Mouse (Mus musculus): ENCODE measurements around the gene Fsd1l. TPM values are rescaled to one million over a fixed set of nuclear protein-coding genes. Genes with fewer than 3 reads are reported as not detected.

Gene Fsd1l
- polyA plus RNA-seq, 1 experiment from 2014 or later: 3.7 TPM

GRCm38 (mm10) chr4:53621490-53621889 is 9.8 kb upstream of the Fsd1l start:
- no peaks in the 10 kb centered on the region for H3K36me3 ChIP-seq (ENCODE audit: control insufficient read depth, insufficient read depth, low read length)
- H3K27me3 ChIP-seq (replicated peaks; ENCODE audit: control insufficient read depth, insufficient read depth, low read length): no peaks in the 10 kb centered on the region
- ATAC-seq (replicated peaks; ENCODE audit: low FRiP score) (no peak), DNase-seq (ENCODE audit: low spot score) (no peak)
- no peaks in the 10 kb centered on the region for H3K4me1 ChIP-seq (replicated peaks; ENCODE audit: control insufficient read depth, insufficient read depth, low read length)
- H3K27ac ChIP-seq (ENCODE audit: low read depth, low read length): no peak overlapping the region
- H3K4me3 ChIP-seq (ENCODE audit: low read depth, low read length): no peak overlapping the region
- H3K4me2 ChIP-seq: no peak overlapping the region
- 61% methylated on average over 5 of the region's 5 CpGs for WGBS
- no peaks in the 10 kb centered on the region for H3K9me3 ChIP-seq (ENCODE audit: control insufficient read depth, low read length)
- no peak overlapping the region for H3K9ac ChIP-seq (ENCODE audit: low read depth, low read length)

GRCm38 (mm10) chr4:53623711-53624110 is 7.6 kb upstream of the Fsd1l start:
- H3K27ac ChIP-seq (ENCODE audit: low read depth, low read length): no peak overlapping the region
- DNase-seq (ENCODE audit: low spot score): no peak
- H3K4me1 ChIP-seq (replicated peaks; ENCODE audit: control insufficient read depth, insufficient read depth, low read length): no peaks in the 10 kb centered on the region
- ATAC-seq (replicated peaks; ENCODE audit: low FRiP score): no peak
- 90% methylated on average over 1 of the region's 1 CpGs for WGBS
- no peak overlapping the region for H3K4me2 ChIP-seq
- no peak overlapping the region for H3K9ac ChIP-seq (ENCODE audit: low read depth, low read length)
- no peaks in the 10 kb centered on the region for H3K36me3 ChIP-seq (ENCODE audit: control insufficient read depth, insufficient read depth, low read length)
- no peaks in the 10 kb centered on the region for H3K27me3 ChIP-seq (replicated peaks; ENCODE audit: control insufficient read depth, insufficient read depth, low read length)
- no peaks in the 10 kb centered on the region for H3K9me3 ChIP-seq (ENCODE audit: control insufficient read depth, low read length)
- H3K4me3 ChIP-seq (ENCODE audit: low read depth, low read length): no peak overlapping the region

GRCm38 (mm10) chr4:53624816-53625215 is 6.5 kb upstream of the Fsd1l start:
- Histone ChIP-seq H3K9ac (ENCODE audit: low read depth, low read length) (no peak overlapping the region), H3K27ac (ENCODE audit: low read depth, low read length) (no peak overlapping the region), H3K4me2 (no peak overlapping the region), H3K4me3 (ENCODE audit: low read depth, low read length) (no peak overlapping the region), H3K36me3 (ENCODE audit: control insufficient read depth, insufficient read depth, low read length) (no peaks in the 10 kb centered on the region), H3K4me1 (replicated peaks; ENCODE audit: control insufficient read depth, insufficient read depth, low read length) (no peaks in the 10 kb centered on the region), H3K27me3 (replicated peaks; ENCODE audit: control insufficient read depth, insufficient read depth, low read length) (no peaks in the 10 kb centered on the region), H3K9me3 (ENCODE audit: control insufficient read depth, low read length) (no peaks in the 10 kb centered on the region)
- no peak for ATAC-seq (replicated peaks; ENCODE audit: low FRiP score)
- WGBS: 77% methylated on average over 4 of the region's 4 CpGs
- DNase-seq (ENCODE audit: low spot score): no peak

- H3K27me3 ChIP-seq (replicated peaks; ENCODE audit: control insufficient read depth, insufficient read depth, low read length): peaks cover under 1% of the 10 kb centered on the region; the same call in 1 of the 2 replicates
- no peaks in the 10 kb centered on the region for H3K36me3 ChIP-seq (ENCODE audit: control insufficient read depth, insufficient read depth, low read length)
- 69% methylated on average over 3 of the region's 3 CpGs for WGBS
These were observed 6.0 kb upstream of the Fsd1l start for GRCm38 (mm10) chr4:53625263-53625662.

GRCm38 (mm10) chr4:53628924-53629323 is 2.3 kb upstream of the Fsd1l start:
- WGBS: 52% methylated on average over 4 of the region's 4 CpGs
- Histone ChIP-seq H3K9ac (ENCODE audit: low read depth, low read length) (no peak overlapping the region), H3K27me3 (replicated peaks; ENCODE audit: control insufficient read depth, insufficient read depth, low read length) (peaks cover 16% of the 10 kb centered on the region), H3K9me3 (ENCODE audit: control insufficient read depth, low read length) (no peaks in the 10 kb centered on the region), H3K4me3 (ENCODE audit: low read depth, low read length) (no peak overlapping the region), H3K4me1 (replicated peaks; ENCODE audit: control insufficient read depth, insufficient read depth, low read length) (no peaks in the 10 kb centered on the region; the same call in 1 of the 2 replicates), H3K36me3 (ENCODE audit: control insufficient read depth, insufficient read depth, low read length) (no peaks in the 10 kb centered on the region), H3K4me2 (no peak overlapping the region), H3K27ac (ENCODE audit: low read depth, low read length) (no peak overlapping the region)
- no peak for DNase-seq (ENCODE audit: low spot score)
- no peak for ATAC-seq (replicated peaks; ENCODE audit: low FRiP score)

More at GRCm38 (mm10) chr4:53625263-53625662, 6.0 kb upstream of the Fsd1l start:
- no peaks in the 10 kb centered on the region for H3K4me1 ChIP-seq (replicated peaks; ENCODE audit: control insufficient read depth, insufficient read depth, low read length)
- H3K9me3 ChIP-seq (ENCODE audit: control insufficient read depth, low read length): no peaks in the 10 kb centered on the region
- ATAC-seq (replicated peaks; ENCODE audit: low FRiP score) (no peak), DNase-seq (ENCODE audit: low spot score) (no peak)
- no peak overlapping the region for H3K27ac ChIP-seq (ENCODE audit: low read depth, low read length)
- H3K4me3 ChIP-seq (ENCODE audit: low read depth, low read length): no peak overlapping the region
- no peak overlapping the region for H3K9ac ChIP-seq (ENCODE audit: low read depth, low read length)
- H3K4me2 ChIP-seq: no peak overlapping the region

GRCm38 (mm10) chr4:53630963-53631315 is 332 bp upstream of the Fsd1l start:
- H3K9ac ChIP-seq (ENCODE audit: low read depth, low read length): peak overlapping the region; percentile 67

GRCm38 (mm10) chr4:53632011-53632349 is 709 bp downstream of the Fsd1l start:
- DNase-seq (ENCODE audit: low spot score): no peak
- WGBS: 7% methylated on average over 5 of the region's 5 CpGs
- no peak overlapping the region for H3K27ac ChIP-seq (ENCODE audit: low read depth, low read length)
- no peaks in the 10 kb centered on the region for H3K9me3 ChIP-seq (ENCODE audit: control insufficient read depth, low read length)
- H3K4me1 ChIP-seq (replicated peaks; ENCODE audit: control insufficient read depth, insufficient read depth, low read length): no peaks in the 10 kb centered on the region; the same call in 1 of the 2 replicates
- H3K27me3 ChIP-seq (replicated peaks; ENCODE audit: control insufficient read depth, insufficient read depth, low read length): peaks cover 16% of the 10 kb centered on the region
- ATAC-seq (replicated peaks; ENCODE audit: low FRiP score): 0 out of 2 replicates have a peak, but pooled peaks have one; percentile 2
- H3K4me2 ChIP-seq: peak overlapping the region; percentile 85
- H3K9ac ChIP-seq (ENCODE audit: low read depth, low read length): peak overlapping the region; percentile 67
- H3K4me3 ChIP-seq (ENCODE audit: low read depth, low read length): peak overlapping the region; percentile 74
- H3K36me3 ChIP-seq (ENCODE audit: control insufficient read depth, insufficient read depth, low read length): no peaks in the 10 kb centered on the region

More at GRCm38 (mm10) chr4:53630963-53631315, 332 bp upstream of the Fsd1l start:
- H3K36me3 ChIP-seq (ENCODE audit: control insufficient read depth, insufficient read depth, low read length): no peaks in the 10 kb centered on the region
- H3K4me1 ChIP-seq (replicated peaks; ENCODE audit: control insufficient read depth, insufficient read depth, low read length): no peaks in the 10 kb centered on the region; the same call in 1 of the 2 replicates
- no peak for DNase-seq (ENCODE audit: low spot score)
- H3K27me3 ChIP-seq (replicated peaks; ENCODE audit: control insufficient read depth, insufficient read depth, low read length): peaks cover 16% of the 10 kb centered on the region
- WGBS: 14% methylated on average over 12 of the region's 12 CpGs
- H3K4me3 ChIP-seq (ENCODE audit: low read depth, low read length): peak overlapping the region; percentile 74
- H3K9me3 ChIP-seq (ENCODE audit: control insufficient read depth, low read length): no peaks in the 10 kb centered on the region
- peak overlapping the region; percentile 85 for H3K4me2 ChIP-seq
- peak; percentile 39; the same call in 1 of the 2 replicates for ATAC-seq (replicated peaks; ENCODE audit: low FRiP score)
- H3K27ac ChIP-seq (ENCODE audit: low read depth, low read length): no peak overlapping the region

GRCm38 (mm10) chr4:53635336-53635735 is 4.1 kb downstream of the Fsd1l start:
- WGBS: 80% methylated on average over 3 of the region's 3 CpGs
- DNase-seq (ENCODE audit: low spot score): no peak
- no peak overlapping the region for H3K4me2 ChIP-seq

GRCm38 (mm10) chr4:53637269-53637909 is 6.1 kb downstream of the Fsd1l start:
- WGBS: 76% methylated on average over 7 of the region's 7 CpGs
- no peak overlapping the region for H3K9ac ChIP-seq (ENCODE audit: low read depth, low read length)
- no peaks in the 10 kb centered on the region for H3K27me3 ChIP-seq (replicated peaks; ENCODE audit: control insufficient read depth, insufficient read depth, low read length)
- ATAC-seq (replicated peaks; ENCODE audit: low FRiP score) (no peak), DNase-seq (ENCODE audit: low spot score) (no peak)
- H3K36me3 ChIP-seq (ENCODE audit: control insufficient read depth, insufficient read depth, low read length): no peaks in the 10 kb centered on the region
- H3K9me3 ChIP-seq (ENCODE audit: control insufficient read depth, low read length): 0 out of 2 replicates have a peak, but pooled peaks cover 2% of the 10 kb centered on the region
- H3K27ac ChIP-seq (ENCODE audit: low read depth, low read length): no peak overlapping the region
- no peak overlapping the region for H3K4me3 ChIP-seq (ENCODE audit: low read depth, low read length)
- H3K4me1 ChIP-seq (replicated peaks; ENCODE audit: control insufficient read depth, insufficient read depth, low read length): no peaks in the 10 kb centered on the region
- no peak overlapping the region for H3K4me2 ChIP-seq

More at GRCm38 (mm10) chr4:53635336-53635735, 4.1 kb downstream of the Fsd1l start:
- Histone ChIP-seq H3K9ac (ENCODE audit: low read depth, low read length) (no peak overlapping the region), H3K36me3 (ENCODE audit: control insufficient read depth, insufficient read depth, low read length) (no peaks in the 10 kb centered on the region), H3K9me3 (ENCODE audit: control insufficient read depth, low read length) (no peaks in the 10 kb centered on the region), H3K27me3 (replicated peaks; ENCODE audit: control insufficient read depth, insufficient read depth, low read length) (peaks cover 15% of the 10 kb centered on the region), H3K4me1 (replicated peaks; ENCODE audit: control insufficient read depth, insufficient read depth, low read length) (no peaks in the 10 kb centered on the region; the same call in 1 of the 2 replicates), H3K27ac (ENCODE audit: low read depth, low read length) (no peak overlapping the region), H3K4me3 (ENCODE audit: low read depth, low read length) (no peak overlapping the region)
- no peak for ATAC-seq (replicated peaks; ENCODE audit: low FRiP score)
